Mouse (Mus musculus) neural tube, embryonic 11.5 days (tissue): ENCODE data around the gene Bag6. TPM values are rescaled to one million over a fixed set of nuclear protein-coding genes. Genes with fewer than 3 reads are reported as not detected.

Source experiments
- ATAC-seq: fragments of 200-750 bp; cut with Nextera tagmentation; 2 replicates; pipeline ENCODE4 v1.8.0; 2017; ENCODE audit warnings: moderate number of reproducible peaks, mild to moderate bottlenecking, moderate TSS enrichment, moderate library complexity; ENCODE audit not compliant: insufficient read depth, low FRiP score, low TSS enrichment
- DNase-seq: peaks from one replicate; pipeline ENCODE4 v3.0.0-alpha.2; 2015; ENCODE audit warnings: low spot score
- H3K27ac ChIP-seq: fragments of 300-500 bp; sonication (generic); 2 replicates; pipeline ENCODE4 v1.5.1; 2014; ENCODE audit warnings: low read depth, mild to moderate bottlenecking, low read length
- H3K27me3 ChIP-seq: fragments of 300-500 bp; sonication (generic); 2 replicates; pipeline ENCODE4 v1.6.1; 2014; ENCODE audit warnings: mild to moderate bottlenecking, low read length, mixed read lengths; ENCODE audit not compliant: control insufficient read depth, insufficient read depth
- H3K36me3 ChIP-seq: fragments of 300-500 bp; sonication (generic); 2 replicates; pipeline ENCODE4 v1.6.1; 2014; ENCODE audit warnings: mild to moderate bottlenecking, low read length, moderate library complexity, mixed read lengths; ENCODE audit not compliant: control insufficient read depth, insufficient read depth
- H3K4me1 ChIP-seq: fragments of 300-500 bp; sonication (generic); 2 replicates; pipeline ENCODE4 v1.6.1; 2014; ENCODE audit warnings: low read length, mixed read lengths; ENCODE audit not compliant: control insufficient read depth, insufficient read depth
- H3K4me2 ChIP-seq: fragments of 300-500 bp; sonication (generic); 2 replicates; pipeline ENCODE4 v1.6.1; 2014; ENCODE audit warnings: low read depth, mild to moderate bottlenecking, moderate library complexity
- H3K4me3 ChIP-seq: fragments of 300-500 bp; sonication (generic); 2 replicates; pipeline ENCODE4 v1.5.1; 2014; ENCODE audit warnings: low read depth, low read length
- H3K9ac ChIP-seq: fragments of 300-500 bp; sonication (generic); 2 replicates; pipeline ENCODE4 v1.6.1; 2014; ENCODE audit warnings: mild to moderate bottlenecking, low read length
- H3K9me3 ChIP-seq: fragments of 300-500 bp; sonication (generic); 2 replicates; pipeline ENCODE4 v1.6.1; 2016; ENCODE audit warnings: low read length; ENCODE audit not compliant: control insufficient read depth
- WGBS: fragments of 180-500 bp; shearing (Covaris S2); extraction: QIAGEN DNeasy Blood & Tissue Kit; methylation state at CpG from one replicate; pipeline ENCODE4 v1.1.7; 2014; 5-methylcytosine and 5-hydroxymethylcytosine counted together
- polyA plus RNA-seq: library from polyadenylated mRNA; unstranded; fragments of >200 nt; fragmentation: Nextera tagmentation; extraction: Ambion mirVana; gene quantifications from 2 replicates; pipeline ENCODE4 v1.2.1, GENCODE M21; 2014

Bag6 gene
- polyA plus RNA-seq, 1 experiment from 2014 or later: 99.4 TPM

- 86% methylated on average over 12 of the region's 12 CpGs for WGBS
- no peak overlapping the region for H3K4me3 ChIP-seq
- DNase-seq (no peak), ATAC-seq (no peak)
- no peak overlapping the region for H3K27ac ChIP-seq
- no peak overlapping the region for H3K4me2 ChIP-seq
- H3K27me3 ChIP-seq: no peaks in the 10 kb centered on the region
- H3K4me1 ChIP-seq: no peaks in the 10 kb centered on the region
- no peaks in the 10 kb centered on the region for H3K9me3 ChIP-seq
- no peak overlapping the region; the same call in 1 of the 2 replicates for H3K9ac ChIP-seq
- peaks cover 16% of the 10 kb centered on the region for H3K36me3 ChIP-seq
Observed at GRCm38 (mm10) chr17:35096597-35096996, 38.4 kb upstream of the Bag6 start.

DNA sequence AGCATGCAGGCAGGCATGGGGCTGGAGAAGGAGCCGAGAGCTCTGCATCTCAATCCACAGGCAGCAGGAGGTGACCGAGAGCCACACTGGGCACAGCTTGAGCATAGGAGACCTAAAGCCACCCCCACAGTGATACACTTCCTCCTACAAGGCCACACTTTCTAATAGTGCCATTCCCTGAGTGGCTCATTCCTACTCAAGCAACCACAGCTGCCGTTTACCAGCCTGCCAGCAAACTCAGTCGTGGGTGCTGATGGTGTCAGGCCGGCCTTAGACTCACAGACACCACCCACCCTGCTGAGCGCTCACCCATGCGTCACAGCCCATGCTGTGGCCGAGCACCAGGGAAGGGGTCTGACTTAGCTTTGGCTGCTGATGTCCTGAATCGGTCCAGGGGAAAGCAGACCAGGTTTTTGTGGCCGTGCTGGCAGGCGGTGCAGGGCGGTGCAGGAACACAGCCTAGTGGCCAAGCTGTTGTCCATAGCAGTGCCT is 37.8 kb upstream of the Bag6 start:
- ATAC-seq: no peak
- no peak overlapping the region; the same call in 1 of the 2 replicates for H3K9ac ChIP-seq
- no peak overlapping the region for H3K27ac ChIP-seq
- no peak for DNase-seq
- H3K27me3 ChIP-seq: no peaks in the 10 kb centered on the region
- H3K4me1 ChIP-seq: no peaks in the 10 kb centered on the region
- 88% methylated on average over 12 of the region's 12 CpGs for WGBS
- no peaks in the 10 kb centered on the region for H3K9me3 ChIP-seq
- H3K36me3 ChIP-seq: peaks cover 20% of the 10 kb centered on the region
- no peak overlapping the region for H3K4me3 ChIP-seq
- H3K4me2 ChIP-seq: no peak overlapping the region

DNA sequence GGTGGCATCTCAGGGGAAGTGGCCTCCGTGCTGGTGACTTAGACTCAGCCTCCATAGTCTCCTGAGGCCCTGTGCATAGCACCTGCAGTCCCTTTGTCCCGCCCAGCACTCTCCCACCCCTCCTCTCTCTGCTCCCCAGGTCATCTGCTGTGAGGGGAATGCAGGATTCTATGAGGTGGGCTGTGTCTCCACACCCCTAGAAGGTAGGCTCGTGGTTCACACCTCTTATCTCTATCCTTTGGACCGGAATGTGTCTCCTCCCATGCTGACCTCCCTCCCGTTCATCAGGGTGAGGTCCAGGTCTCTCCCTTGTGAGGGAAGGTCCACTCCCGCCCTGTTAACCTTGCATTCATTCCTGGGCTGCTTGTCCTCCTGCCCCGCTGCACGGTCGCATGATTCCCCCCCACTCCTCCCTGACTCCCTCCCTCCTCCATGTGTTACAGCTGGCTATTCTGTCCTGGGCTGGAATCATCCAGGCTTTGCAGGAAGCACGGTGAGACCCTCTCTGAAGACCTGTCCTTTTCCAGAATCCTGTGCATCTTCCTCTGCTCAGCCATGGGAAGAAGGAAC is 34.7 kb upstream of the Bag6 start:
- no peak overlapping the region for H3K9ac ChIP-seq
- H3K27ac ChIP-seq: no peak overlapping the region
- no peaks in the 10 kb centered on the region for H3K4me1 ChIP-seq
- 77% methylated on average over 10 of the region's 10 CpGs for WGBS
- no peak for DNase-seq
- no peak overlapping the region for H3K4me2 ChIP-seq
- no peak for ATAC-seq
- H3K4me3 ChIP-seq: no peak overlapping the region
- peaks cover 20% of the 10 kb centered on the region for H3K36me3 ChIP-seq
- no peaks in the 10 kb centered on the region for H3K27me3 ChIP-seq
- H3K9me3 ChIP-seq: no peaks in the 10 kb centered on the region

GRCm38 (mm10) chr17:35101161-35101560 is 33.8 kb upstream of the Bag6 start:
- no peak overlapping the region for H3K9ac ChIP-seq
- 94% methylated on average over 11 of the region's 11 CpGs for WGBS
- peaks cover 20% of the 10 kb centered on the region for H3K36me3 ChIP-seq
- H3K9me3 ChIP-seq: no peaks in the 10 kb centered on the region
- H3K4me1 ChIP-seq: no peaks in the 10 kb centered on the region
- no peak for DNase-seq
- no peaks in the 10 kb centered on the region for H3K27me3 ChIP-seq
- H3K4me3 ChIP-seq: no peak overlapping the region
- H3K27ac ChIP-seq: no peak overlapping the region
- no peak for ATAC-seq
- H3K4me2 ChIP-seq: no peak overlapping the region

- ATAC-seq: no peak
- H3K4me1 ChIP-seq: no peaks in the 10 kb centered on the region
- no peak overlapping the region for H3K4me2 ChIP-seq
- WGBS: 82% methylated on average over 8 of the region's 8 CpGs
- DNase-seq: no peak
- H3K27ac ChIP-seq: no peak overlapping the region
- H3K9me3 ChIP-seq: no peaks in the 10 kb centered on the region
- no peaks in the 10 kb centered on the region for H3K27me3 ChIP-seq
- no peak overlapping the region for H3K9ac ChIP-seq
- H3K4me3 ChIP-seq: no peak overlapping the region
- H3K36me3 ChIP-seq: peaks cover 15% of the 10 kb centered on the region
Observed at GRCm38 (mm10) chr17:35102299-35102698, 32.7 kb upstream of the Bag6 start.

DNA sequence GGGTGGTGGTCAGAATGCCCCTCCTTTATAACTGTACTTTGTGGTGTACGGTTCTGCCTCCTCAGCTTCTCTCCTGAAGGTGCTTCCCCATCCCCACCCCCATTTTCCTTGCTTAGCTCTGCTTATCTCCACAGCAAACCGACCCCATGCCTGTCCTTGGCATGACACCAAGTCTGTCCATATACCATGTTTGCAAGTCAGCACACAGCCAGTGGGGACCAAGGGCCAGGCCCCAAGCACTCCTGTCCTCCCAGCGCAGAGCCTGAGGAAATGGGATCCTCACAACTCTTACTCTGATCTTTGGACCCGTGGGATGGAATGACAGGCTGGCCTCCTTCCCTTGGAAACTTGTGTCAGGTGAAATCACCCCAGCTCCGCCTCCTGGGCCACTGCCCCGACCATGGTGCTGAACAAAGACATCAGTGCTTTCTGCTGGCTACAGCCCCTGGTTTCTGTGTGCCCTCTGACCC is 31.7 kb upstream of the Bag6 start:
- H3K9ac ChIP-seq: 0 out of 2 replicates have a peak overlapping the region, but pooled peaks have one; percentile 4

DNA sequence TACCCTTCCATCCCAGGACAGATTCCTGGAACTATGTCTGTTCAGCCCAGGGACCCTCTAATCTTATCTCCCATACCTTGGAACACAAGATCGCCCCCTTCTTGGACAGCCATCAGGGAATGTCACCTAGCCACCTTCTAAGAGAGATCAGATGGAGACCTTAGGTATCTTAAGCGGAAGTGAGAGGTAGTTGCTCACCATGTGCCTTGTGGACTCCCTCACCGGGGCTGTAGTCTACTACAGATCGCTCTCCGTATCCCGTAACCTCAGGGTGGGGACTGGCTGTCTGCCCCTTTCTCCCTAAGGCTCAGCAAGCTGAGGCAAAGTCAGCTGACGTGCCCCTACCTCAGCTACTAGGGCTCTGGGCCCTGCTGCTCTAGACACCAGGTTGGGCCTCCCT is 30.9 kb upstream of the Bag6 start:
- peaks cover 13% of the 10 kb centered on the region for H3K36me3 ChIP-seq
- H3K4me3 ChIP-seq: no peak overlapping the region
- H3K9me3 ChIP-seq: no peaks in the 10 kb centered on the region
- no peak overlapping the region for H3K4me2 ChIP-seq
- no peak overlapping the region for H3K27ac ChIP-seq
- DNase-seq: no peak
- ATAC-seq: no peak
- H3K4me1 ChIP-seq: no peaks in the 10 kb centered on the region
- no peaks in the 10 kb centered on the region for H3K27me3 ChIP-seq
- H3K9ac ChIP-seq: no peak overlapping the region
- 90% methylated on average over 7 of the region's 7 CpGs for WGBS

More for the DNA sequence above, 31.7 kb upstream of the Bag6 start:
- Histone ChIP-seq H3K27me3 (no peaks in the 10 kb centered on the region), H3K4me3 (no peak overlapping the region), H3K9me3 (no peaks in the 10 kb centered on the region), H3K27ac (no peak overlapping the region), H3K4me1 (no peaks in the 10 kb centered on the region), H3K36me3 (peaks cover 15% of the 10 kb centered on the region), H3K4me2 (no peak overlapping the region)
- no peak for ATAC-seq
- DNase-seq: no peak
- 71% methylated on average over 6 of the region's 6 CpGs for WGBS

DNA sequence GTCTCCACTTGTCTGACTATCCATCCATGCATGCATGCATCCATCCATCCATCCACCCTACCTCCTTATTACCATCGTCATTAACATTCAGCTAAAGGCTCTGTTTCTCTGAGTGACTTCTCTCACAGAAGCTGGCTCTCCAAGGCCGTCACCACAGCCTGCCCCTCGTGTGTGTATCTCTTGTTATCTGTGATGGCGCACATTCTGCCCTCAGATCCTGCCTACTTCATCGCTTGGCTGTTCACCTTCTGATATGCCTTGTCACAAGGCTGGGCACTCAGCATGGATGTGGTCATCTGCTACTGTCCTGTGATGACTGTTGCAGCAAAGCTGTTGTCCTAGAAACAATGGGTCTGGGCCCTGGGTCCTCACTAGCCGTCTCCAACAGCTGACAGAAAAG is 30.2 kb upstream of the Bag6 start:
- Histone ChIP-seq H3K9ac (no peak overlapping the region), H3K4me1 (no peaks in the 10 kb centered on the region), H3K4me2 (no peak overlapping the region), H3K36me3 (peaks cover 13% of the 10 kb centered on the region), H3K4me3 (no peak overlapping the region), H3K27me3 (no peaks in the 10 kb centered on the region), H3K9me3 (no peaks in the 10 kb centered on the region), H3K27ac (no peak overlapping the region)
- no peak for ATAC-seq
- no peak for DNase-seq
- 78% methylated on average over 6 of the region's 6 CpGs for WGBS

GRCm38 (mm10) chr17:35105740-35106389 is 29.1 kb upstream of the Bag6 start:
- ATAC-seq: no peak
- Histone ChIP-seq H3K4me1 (no peaks in the 10 kb centered on the region), H3K36me3 (peaks cover 11% of the 10 kb centered on the region), H3K9me3 (no peaks in the 10 kb centered on the region), H3K27me3 (no peaks in the 10 kb centered on the region), H3K9ac (peak overlapping the region; percentile 47), H3K4me3 (no peak overlapping the region), H3K4me2 (0 out of 2 replicates have a peak overlapping the region, but pooled peaks have one; percentile 19), H3K27ac (no peak overlapping the region)
- peak; percentile 47 for DNase-seq
- 27% methylated on average over 13 of the region's 13 CpGs for WGBS
